Mouse (Mus musculus) hindbrain, postnatal 0 days (tissue): ENCODE measurements at regions not wholly inside any gene's neighbourhood (a gene's known extent, or its start where the extent isn't known, plus 50 kb on each side); places are given as distances from the start of the nearest gene placed in this dataset.
A peak's percentile ranks its signal among the peaks of the same experiment; 100 is the strongest.

ENCODE experiments used
- ATAC-seq: fragments of 200-750 bp; cut with Nextera tagmentation; 2 replicates; pipeline ENCODE4 v1.8.0; 2017; ENCODE audit warnings: mild to moderate bottlenecking, moderate TSS enrichment, moderate library complexity
- DNase-seq: peaks from one replicate; pipeline ENCODE4 v3.0.0-alpha.2; 2015; ENCODE audit warnings: low spot score
- H3K27ac ChIP-seq: fragments of 300-500 bp; sonication (generic); 2 replicates; pipeline ENCODE4 v1.5.1; 2014; ENCODE audit warnings: mild to moderate bottlenecking
- H3K27me3 ChIP-seq: fragments of 300-500 bp; sonication (generic); 2 replicates; pipeline ENCODE4 v1.6.1; 2014; ENCODE audit warnings: low read length, mixed read lengths; ENCODE audit not compliant: insufficient read depth
- H3K36me3 ChIP-seq: fragments of 300-500 bp; sonication (generic); 2 replicates; pipeline ENCODE4 v1.6.1; 2014; ENCODE audit warnings: low read length, mixed read lengths; ENCODE audit not compliant: insufficient read depth
- H3K4me1 ChIP-seq: fragments of 300-500 bp; sonication (generic); 2 replicates; pipeline ENCODE4 v1.6.1; 2014; ENCODE audit warnings: antibody characterized with exemption, low read length, mixed read lengths; ENCODE audit not compliant: insufficient read depth
- H3K4me2 ChIP-seq: fragments of 300-500 bp; sonication (generic); 2 replicates; pipeline ENCODE4 v1.6.1; 2014; ENCODE audit warnings: low read depth, mild to moderate bottlenecking, low read length, moderate library complexity, mixed read lengths
- H3K4me3 ChIP-seq: fragments of 300-500 bp; sonication (generic); 2 replicates; pipeline ENCODE4 v1.5.1; 2014; ENCODE audit warnings: low read length
- H3K9ac ChIP-seq: fragments of 300-500 bp; sonication (generic); replicated peaks from 2 replicates; pipeline ENCODE4 v1.6.1; 2014; ENCODE audit warnings: mild to moderate bottlenecking, low read length, moderate library complexity, mixed read lengths
- H3K9me3 ChIP-seq: fragments of 300-500 bp; sonication (generic); 2 replicates; pipeline ENCODE4 v1.6.1; 2016; ENCODE audit warnings: low read length, mixed read lengths
- CTCF ChIP-seq: IDR thresholded peaks from 2 replicates; pipeline ENCODE4 v1.5.1; 2016; ENCODE audit warnings: antibody characterized with exemption, control low read depth, low read depth
- WGBS: fragments of 180-500 bp; shearing (Covaris S2); extraction: QIAGEN DNeasy Blood & Tissue Kit; methylation state at CpG from one replicate; pipeline ENCODE4 v1.1.7; 2014; 5-methylcytosine and 5-hydroxymethylcytosine counted together

DNA sequence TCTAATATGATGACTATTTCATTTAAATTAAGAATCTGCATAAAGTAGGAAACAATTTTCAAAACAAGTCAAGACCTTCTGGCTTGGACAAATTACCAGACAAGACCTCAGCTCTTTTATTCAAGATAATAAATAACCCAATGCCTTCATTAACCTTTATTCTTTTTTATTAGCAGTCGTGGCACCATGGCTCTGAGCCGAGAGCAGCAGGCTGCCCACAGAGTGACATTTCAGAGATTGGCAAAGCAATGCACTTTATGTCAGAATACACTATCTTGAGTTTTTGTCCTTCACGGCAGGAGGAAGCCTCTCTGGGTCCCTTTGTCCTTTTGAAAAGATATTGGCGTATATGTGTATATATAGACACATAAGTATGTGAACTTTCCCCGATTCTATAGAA is 1297.9 kb downstream of the Tbl1xr1 start:
- H3K36me3 ChIP-seq: no peaks in the 10 kb centered on the region
- TF ChIP-seq CTCF: no peak
- H3K27me3 ChIP-seq: no peaks in the 10 kb centered on the region
- 51% methylated on average over 5 of the region's 5 CpGs for WGBS
- ATAC-seq: no peak
- H3K4me3 ChIP-seq: no peak overlapping the region
- DNase-seq: peak; percentile 3
- H3K27ac ChIP-seq: no peak overlapping the region
- no peak overlapping the region for H3K9ac ChIP-seq
- H3K4me1 ChIP-seq: no peaks in the 10 kb centered on the region
- H3K4me2 ChIP-seq: no peak overlapping the region
- no peaks in the 10 kb centered on the region for H3K9me3 ChIP-seq

- no peaks in the 10 kb centered on the region for H3K36me3 ChIP-seq
- no peak overlapping the region for H3K4me3 ChIP-seq
- ATAC-seq (no peak), DNase-seq (no peak)
- no peak for TF ChIP-seq CTCF
- H3K4me1 ChIP-seq: no peaks in the 10 kb centered on the region
- H3K4me2 ChIP-seq: no peak overlapping the region
- H3K9me3 ChIP-seq: no peaks in the 10 kb centered on the region
- no peak overlapping the region for H3K9ac ChIP-seq
- H3K27me3 ChIP-seq: no peaks in the 10 kb centered on the region
- H3K27ac ChIP-seq: no peak overlapping the region
- 52% methylated on average over 1 of the region's 1 CpGs for WGBS
These were observed 1328.4 kb downstream of the Tbl1xr1 start for GRCm38 (mm10) chr3:23404877-23405276.

GRCm38 (mm10) chr3:23409431-23409830 is 1333.0 kb downstream of the Tbl1xr1 start:
- Histone ChIP-seq H3K4me2 (no peak overlapping the region), H3K4me1 (no peaks in the 10 kb centered on the region), H3K4me3 (no peak overlapping the region), H3K9me3 (no peaks in the 10 kb centered on the region), H3K27me3 (no peaks in the 10 kb centered on the region), H3K27ac (no peak overlapping the region), H3K9ac (no peak overlapping the region), H3K36me3 (no peaks in the 10 kb centered on the region)
- DNase-seq (no peak), ATAC-seq (no peak)
- TF ChIP-seq CTCF: no peak

DNA sequence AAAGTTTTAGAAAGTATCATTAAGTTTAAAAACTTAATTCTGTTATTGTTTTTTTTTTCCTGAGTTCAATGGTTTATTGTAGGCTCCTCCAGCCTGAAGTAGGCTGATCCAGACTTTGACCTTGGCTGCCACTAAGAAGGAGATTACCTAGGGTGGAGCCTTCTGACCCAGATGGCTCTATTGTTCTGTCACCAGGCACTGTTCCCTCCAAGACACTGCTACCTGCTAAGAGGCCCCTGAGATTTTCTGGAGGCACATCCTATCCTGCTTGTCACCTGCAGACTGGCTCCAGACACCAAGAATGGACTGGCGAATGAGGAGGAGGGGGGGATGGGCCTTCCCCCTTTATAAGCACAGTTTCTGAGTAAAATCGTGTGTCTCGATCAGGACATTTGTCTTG is 1350.5 kb downstream of the Tbl1xr1 start:
- WGBS: 74% methylated on average over 3 of the region's 3 CpGs
- H3K4me2 ChIP-seq: no peak overlapping the region

GRCm38 (mm10) chr3:23435016-23435415 is 1358.6 kb downstream of the Tbl1xr1 start:
- Histone ChIP-seq H3K9me3 (no peaks in the 10 kb centered on the region), H3K27ac (no peak overlapping the region), H3K4me2 (no peak overlapping the region), H3K36me3 (no peaks in the 10 kb centered on the region), H3K9ac (no peak overlapping the region), H3K4me1 (no peaks in the 10 kb centered on the region), H3K4me3 (no peak overlapping the region), H3K27me3 (no peaks in the 10 kb centered on the region)
- DNase-seq (no peak), ATAC-seq (no peak)
- no peak for TF ChIP-seq CTCF

More for the DNA sequence above, 1350.5 kb downstream of the Tbl1xr1 start:
- ATAC-seq: no peak
- no peaks in the 10 kb centered on the region for H3K9me3 ChIP-seq
- H3K27ac ChIP-seq: no peak overlapping the region
- H3K9ac ChIP-seq: no peak overlapping the region
- no peak overlapping the region for H3K4me3 ChIP-seq
- no peak for TF ChIP-seq CTCF
- H3K27me3 ChIP-seq: no peaks in the 10 kb centered on the region
- H3K36me3 ChIP-seq: no peaks in the 10 kb centered on the region
- H3K4me1 ChIP-seq: no peaks in the 10 kb centered on the region
- DNase-seq: no peak

- H3K9ac ChIP-seq: no peak overlapping the region
- ATAC-seq (no peak), DNase-seq (no peak)
- no peak overlapping the region for H3K4me2 ChIP-seq
- no peak for TF ChIP-seq CTCF
- no peaks in the 10 kb centered on the region for H3K36me3 ChIP-seq
- H3K4me1 ChIP-seq: no peaks in the 10 kb centered on the region
- WGBS: 47% methylated on average over 1 of the region's 1 CpGs
- no peaks in the 10 kb centered on the region for H3K9me3 ChIP-seq
- H3K4me3 ChIP-seq: no peak overlapping the region
- no peak overlapping the region for H3K27ac ChIP-seq
- no peaks in the 10 kb centered on the region for H3K27me3 ChIP-seq
These were observed 1381.3 kb downstream of the Tbl1xr1 start for GRCm38 (mm10) chr3:23457720-23458119.

DNA sequence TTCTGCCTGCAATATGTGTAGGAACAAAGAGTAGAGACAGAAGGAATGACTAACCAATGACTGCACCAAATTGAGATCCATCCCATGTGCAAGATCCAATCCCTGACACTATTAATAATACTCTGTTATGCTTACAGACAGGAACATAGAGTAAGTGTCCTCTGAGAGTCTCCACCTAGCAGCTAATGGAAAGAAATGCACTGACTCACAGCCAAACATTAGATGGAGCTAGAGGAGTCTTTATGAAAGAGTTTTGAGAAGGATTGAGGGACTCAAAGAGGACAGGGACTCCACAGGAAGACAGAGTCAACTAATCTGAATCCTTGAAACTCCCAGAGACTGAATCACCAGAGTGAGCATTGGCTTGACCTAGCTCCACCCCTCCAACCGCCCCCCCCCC is 1423.4 kb downstream of the Tbl1xr1 start:
- Histone ChIP-seq H3K36me3 (no peaks in the 10 kb centered on the region), H3K4me3 (no peak overlapping the region), H3K27ac (no peak overlapping the region), H3K9me3 (no peaks in the 10 kb centered on the region), H3K27me3 (no peaks in the 10 kb centered on the region), H3K4me1 (no peaks in the 10 kb centered on the region), H3K9ac (no peak overlapping the region), H3K4me2 (no peak overlapping the region)
- no peak for TF ChIP-seq CTCF
- 70% methylated on average over 1 of the region's 1 CpGs for WGBS
- DNase-seq (no peak), ATAC-seq (no peak)
